Mouse (Mus musculus) megakaryocyte-erythroid progenitor cell, adult 5-6 weeks (primary cell): ENCODE results near the gene Srgn. TPM values are rescaled to one million over a fixed set of nuclear protein-coding genes. Genes with fewer than 3 reads are reported as not detected.
"Not testable (repeated sequence)": the region's sequence is repeated elsewhere in the genome, so short reads cannot be mapped to it uniquely, and the experiment has no call there.

Source experiments
- ATAC-seq: replicated peaks from 2 replicates; pipeline ENCODE4 v1.8.0; 2016; ENCODE audit warnings: mild to moderate bottlenecking, inconsistent platforms; ENCODE audit not compliant: severe bottlenecking, poor library complexity, low FRiP score, low TSS enrichment
- total RNA-seq, 2 experiments: library from RNA; stranded (forward) in 1 of 2; stranded (reverse) in 1 of 2; fragments of 200-1000, 215-1000 nt in 1 of 2; fragments of >200 nt in 1 of 2; fragmentation: Nextera tagmentation in 1 of 2; gene quantifications; 2 replicates each; pipeline ENCODE4 v1.2.3; 2014 to 2017

The Srgn gene
- total RNA-seq, 2 experiments from 2014 or later, result 322 to 732 TPM

DNA sequence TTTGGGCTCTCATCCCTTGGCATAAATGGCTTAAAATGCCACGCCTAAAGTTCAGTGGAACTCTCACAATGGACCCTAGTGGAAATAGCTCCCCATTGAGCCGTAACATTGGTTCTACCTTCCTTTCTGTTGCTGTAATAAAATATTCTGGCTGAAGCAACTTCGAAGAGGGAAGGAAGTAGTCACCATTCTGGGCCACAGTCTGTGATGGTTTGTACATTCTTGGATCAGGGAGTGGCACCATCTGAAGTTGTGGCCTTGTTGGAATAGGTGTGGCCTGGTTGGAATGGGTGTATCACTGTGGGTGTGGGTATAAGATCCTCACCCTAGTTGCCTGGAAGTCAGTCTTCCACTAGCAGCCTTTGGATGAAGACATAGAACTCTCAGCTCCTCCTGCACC is 35.6 kb downstream of the Srgn start:
- not testable (repeated sequence) for ATAC-seq

DNA sequence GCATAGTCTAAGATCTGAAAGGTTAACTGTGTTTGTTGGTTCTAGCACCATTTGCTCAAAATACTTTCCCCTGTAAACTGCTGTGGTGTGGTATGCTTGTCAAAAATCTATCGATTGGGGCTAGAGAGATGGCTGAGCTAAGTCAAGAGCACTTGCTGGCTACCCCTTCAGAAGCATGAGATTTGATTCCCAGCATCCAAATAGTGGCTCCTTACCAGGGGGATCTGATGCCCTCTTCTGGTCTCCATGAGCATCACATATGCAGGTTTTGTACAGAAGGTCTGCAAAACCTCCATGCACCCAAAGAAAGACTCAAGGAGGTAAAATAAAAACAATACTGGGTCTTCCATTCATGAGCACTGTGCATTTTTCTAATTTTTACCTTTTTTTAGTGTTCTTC is 39.0 kb downstream of the Srgn start:
- ATAC-seq, result 0 out of 2 replicates have a peak, but pooled peaks have one; percentile 40

DNA sequence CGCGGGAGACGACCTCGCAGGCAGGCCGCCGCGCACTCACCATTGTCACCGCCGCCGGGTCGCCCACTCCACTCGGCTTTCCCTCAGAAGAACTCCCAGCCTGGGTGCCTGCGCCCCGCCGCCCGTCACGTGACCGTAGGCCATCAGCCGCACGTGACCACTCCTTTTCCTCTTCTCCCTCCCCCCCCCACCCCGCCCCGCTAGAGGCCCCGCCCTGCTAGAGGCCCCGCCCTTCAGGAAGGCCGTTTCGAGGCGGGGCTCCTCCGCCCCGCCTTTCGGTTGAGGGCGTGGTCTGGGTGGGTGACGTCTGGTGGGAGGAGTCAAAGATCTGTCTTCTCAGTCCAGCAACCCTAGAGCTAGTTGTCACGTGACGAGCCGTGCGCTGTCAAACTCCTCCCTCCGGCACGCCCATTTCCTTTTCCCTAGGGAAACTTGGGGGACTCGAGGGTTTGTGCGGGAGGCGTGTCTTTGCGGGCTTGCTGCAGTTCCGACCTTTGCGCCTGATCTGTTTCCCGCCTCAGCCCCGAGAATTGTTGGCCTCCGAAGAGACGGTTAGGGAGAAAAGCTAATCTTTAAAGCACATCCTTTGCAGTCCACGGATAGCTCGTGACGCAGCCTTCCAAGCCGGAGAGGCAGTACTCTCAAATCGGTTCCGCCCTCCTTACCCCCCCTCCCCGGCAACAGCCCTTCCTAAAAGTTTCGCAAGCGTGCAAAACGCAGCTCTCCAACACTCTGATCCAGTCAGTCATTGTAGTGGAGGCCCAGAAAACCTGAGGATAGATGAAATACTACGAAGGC is 40.4 kb downstream of the Srgn start, which contains the start of gene Vps26a:
Gene Vps26a, minus strand, starts transcription at position 188 of the 798 bp plus-strand sequence.
- peak; percentile 85 for ATAC-seq

DNA sequence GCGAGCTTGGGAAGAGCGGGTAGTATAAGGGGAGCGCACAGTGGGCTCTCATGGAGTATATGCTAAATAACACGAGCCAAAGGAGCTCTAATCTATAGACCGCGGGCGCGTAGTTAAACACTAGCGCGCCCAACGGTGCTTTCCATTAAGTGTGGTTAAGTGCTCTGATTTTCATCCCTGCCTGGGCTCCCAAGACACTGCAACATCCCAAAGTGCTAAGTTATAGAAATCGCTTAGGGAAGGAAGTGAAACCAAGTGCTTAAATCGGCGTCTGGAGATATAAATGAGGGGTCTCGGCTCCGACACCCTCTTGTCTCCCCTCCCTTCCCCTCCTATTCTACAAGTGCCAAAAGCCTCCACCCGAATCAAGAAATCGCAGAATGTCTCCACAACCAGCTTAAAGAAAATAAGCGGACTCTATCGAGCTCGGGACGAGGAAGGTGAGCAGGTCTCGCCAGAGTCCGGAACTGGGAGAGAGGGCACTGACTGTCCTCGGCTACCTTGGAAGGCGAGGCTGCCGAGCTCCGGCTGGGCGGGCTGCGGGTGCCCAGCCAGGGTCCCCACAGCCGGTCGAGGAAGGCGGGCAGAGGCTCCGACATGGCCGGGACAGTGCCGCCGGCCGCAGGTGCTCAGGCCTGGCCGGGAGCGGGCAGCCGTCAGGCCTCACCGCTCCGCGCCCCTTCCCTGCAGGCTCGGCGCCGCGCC is 41.2 kb downstream of the Srgn start:
- ATAC-seq, result peak; percentile 57

DNA sequence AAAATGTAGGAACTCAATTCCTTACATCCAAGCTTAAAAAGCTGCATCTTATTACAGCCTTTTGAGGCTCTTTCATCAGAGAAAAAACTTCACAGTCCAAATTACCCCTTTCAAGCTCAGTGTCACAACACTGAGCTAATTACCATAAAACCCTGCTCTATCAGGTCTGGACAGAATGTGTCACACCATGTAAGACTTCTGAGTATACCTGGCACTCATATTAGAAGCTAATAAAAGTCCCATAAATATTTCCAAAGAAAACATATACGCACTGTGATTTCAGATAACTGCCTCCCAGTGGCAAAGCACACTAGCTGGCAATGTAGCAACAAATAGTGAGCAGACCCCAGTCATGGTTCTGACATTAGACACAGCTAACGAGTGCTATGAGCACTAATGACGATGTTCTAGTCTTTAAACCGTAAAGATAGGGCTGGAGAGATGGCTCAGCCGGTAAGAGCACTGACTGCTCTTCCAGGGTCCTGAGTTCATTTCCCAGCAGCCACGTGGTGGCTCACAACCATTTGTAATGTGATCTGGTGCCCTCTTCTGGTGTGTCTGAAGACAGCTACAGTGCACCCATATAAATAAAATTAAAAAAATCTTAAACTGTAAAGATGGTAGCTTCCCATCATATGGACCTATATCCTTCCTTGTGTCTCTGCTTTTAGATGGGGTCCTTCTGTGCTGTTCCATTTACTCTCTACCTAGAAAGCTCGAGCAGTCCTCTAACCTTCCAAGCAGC is 46.0 kb downstream of the Srgn start:
- no peak for ATAC-seq

DNA sequence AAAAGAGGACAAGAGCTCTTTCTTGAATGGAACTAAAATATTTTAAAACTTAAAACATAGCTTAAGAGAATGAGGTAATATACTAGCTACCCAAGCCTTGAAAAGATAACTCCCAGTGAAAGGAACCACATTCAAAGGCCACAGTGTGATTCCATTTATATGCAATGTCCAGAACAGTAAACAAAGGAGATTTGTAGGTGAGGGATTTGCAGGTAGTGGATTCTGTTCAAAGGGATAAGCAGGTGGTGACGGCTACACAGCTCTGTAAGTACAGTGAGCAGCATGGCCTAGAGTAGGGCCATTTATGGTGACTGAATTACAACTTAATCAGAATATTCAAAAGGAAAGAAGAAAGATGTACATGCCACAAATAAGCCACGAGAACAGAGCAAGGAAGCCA is 50.3 kb downstream of the Srgn start:
- no peak for ATAC-seq

DNA sequence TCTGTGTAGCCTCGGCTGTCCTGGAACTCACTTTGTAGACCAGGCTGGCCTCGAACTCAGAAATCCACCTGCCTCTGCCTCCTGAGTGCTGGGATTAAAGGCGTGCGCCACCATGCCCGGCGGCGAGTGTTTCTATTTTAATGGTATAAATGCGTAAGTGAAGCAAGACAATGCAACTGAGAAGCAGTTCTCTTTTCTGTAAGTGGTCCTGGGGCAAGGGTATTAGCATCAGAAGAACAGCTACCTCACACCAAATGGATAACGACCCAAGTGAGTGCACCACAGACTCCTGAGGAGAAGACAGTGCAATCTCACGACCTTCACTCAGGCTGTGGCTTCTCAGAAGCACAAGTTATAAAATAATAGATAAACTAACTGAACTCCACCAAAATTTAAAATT is 52.3 kb downstream of the Srgn start:
- no peak for ATAC-seq

DNA sequence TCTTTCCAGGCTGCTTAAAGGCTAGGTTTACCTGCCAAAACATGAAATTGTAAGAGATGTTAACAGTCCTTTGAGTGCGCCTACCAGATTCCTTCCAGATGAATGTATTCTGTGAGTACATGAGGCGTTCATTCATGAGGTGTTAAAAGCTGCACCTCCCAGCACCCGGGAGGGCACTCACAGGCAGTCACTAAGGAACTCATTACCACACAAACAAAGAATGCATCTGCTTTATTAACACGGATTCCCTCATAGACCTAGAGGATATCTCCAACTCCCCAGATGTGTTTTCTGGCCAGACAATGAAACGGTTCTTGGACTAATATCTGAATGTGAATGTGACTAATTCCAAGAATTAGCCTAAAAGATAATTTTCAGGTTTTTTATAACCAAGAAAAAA is 56.1 kb downstream of the Srgn start:
- ATAC-seq, result 0 out of 2 replicates have a peak, but pooled peaks have one; percentile 37

DNA sequence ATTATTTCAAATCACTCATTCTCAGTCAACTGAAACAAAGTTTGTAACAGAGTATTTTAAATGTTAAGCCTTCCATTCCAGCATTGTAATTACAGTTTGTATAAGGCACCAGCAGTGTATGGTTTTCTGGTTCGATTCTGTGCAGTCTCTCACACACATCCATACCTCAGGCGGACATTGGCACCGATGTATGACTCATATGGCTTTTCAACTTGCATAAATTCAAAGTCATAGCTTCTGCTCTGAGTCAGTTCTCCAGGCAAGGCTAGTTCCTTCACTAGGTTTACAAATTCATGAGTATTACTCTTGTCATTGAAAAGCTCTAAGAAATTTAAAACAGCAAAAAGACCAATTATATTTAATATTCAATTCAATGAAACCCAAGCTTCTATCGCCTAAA is 57.5 kb downstream of the Srgn start:
- ATAC-seq, result no peak

DNA sequence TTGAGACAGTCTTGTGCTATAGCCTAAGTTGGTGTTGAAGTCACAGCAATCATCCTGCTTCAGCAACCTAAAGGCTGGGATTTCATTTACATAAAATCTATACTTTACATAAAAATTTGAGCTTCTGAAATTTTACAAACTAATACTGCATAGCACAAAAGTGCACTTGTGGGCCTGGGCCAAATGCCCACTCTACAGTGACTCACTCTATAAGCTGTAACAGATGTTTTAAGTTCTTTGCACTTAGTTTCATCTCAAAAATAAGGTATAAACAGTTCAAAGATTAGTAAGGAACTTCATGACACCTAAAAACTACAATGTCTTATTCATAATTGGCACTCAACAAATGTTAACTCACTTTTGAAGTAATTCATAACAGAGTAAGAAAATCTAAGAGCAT is 65.9 kb downstream of the Srgn start:
- no peak for ATAC-seq

DNA sequence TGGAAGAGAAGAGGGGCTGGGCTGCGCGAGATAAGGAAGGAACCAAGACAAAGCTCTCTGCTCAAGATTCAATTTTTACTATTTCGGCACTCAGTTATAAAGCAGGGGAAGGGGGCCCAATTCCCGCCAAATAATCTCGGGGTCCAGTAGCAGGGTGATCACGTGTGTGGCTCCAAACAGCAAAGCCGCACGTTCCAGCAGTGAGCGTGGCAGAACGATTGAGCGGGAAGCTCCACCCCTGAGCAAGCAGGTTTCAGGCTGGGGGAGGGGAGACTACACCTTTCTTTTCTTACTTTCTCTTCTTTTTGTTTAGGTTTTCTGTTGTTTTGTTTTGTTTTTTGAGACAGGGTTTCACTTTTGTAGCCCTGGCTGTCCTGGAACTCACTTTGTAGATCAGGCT is 75.2 kb downstream of the Srgn start:
- ATAC-seq, result not testable (repeated sequence)

DNA sequence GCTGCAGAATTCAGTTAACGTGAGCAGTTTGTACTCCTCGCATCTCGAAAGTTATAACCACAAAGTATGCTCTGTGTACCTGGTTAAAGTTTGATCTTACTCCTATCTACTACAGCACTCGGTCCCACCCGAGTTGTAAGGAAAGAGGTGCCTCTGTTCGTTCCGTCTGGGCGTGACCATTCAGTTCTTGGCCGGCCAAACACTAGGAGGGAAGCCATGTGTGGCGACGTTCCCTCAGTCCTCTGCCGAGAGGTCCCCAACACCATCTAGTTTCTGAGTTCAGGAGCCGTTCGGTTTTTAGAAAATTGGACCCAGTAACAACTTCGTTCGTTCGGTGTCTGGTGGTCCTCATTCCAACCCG is 77.0 kb downstream of the Srgn start:
- ATAC-seq, result peak; percentile 51

DNA sequence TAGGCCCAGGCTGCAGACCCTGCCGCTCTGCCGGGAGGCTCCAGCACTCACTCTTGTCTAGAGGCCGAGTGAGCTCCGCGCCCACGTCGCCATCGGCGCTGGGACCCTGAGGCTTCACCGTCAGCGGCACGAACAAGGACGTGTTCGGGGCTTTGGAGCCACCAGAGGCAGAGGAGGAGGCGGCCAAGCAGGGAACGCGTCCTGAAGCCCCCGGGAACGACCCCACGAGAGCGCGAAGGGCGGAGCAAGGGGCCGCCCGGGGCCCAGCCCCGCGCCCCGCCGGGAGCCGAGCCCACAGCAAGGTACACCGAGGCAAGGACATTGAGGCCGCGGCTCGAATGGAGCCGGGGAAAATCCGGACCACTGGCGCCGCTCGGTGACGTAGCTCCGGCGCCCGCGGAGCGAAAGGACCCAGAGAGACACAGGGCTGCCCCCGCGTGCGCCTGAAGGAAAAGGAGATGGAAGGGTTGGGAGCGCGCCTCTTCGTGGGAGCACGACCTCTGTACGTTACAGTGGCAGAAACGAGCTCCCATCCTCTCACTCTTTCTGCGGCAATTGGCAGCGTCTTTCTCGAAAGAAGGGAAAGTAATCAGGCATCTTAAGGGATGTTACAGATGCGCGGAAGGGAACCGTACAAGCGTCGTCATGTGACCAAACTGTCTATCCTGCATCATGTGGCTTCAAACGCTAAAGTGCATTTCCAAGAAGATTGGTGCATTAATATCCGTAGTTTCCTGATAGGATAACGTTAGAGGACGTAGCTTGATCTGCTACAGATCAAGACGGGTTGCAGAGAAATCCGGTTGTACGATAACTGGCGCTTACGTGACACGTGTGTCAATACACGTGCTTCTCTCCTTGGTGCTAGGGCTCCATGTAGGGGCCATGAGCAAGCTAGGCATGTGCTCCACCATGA is 77.6 kb downstream of the Srgn start, which contains the start of the genes 4930507D05Rik and Supv3l1:
Gene 4930507D05Rik, plus strand, starts transcription at position 126 of the 916 bp plus-strand sequence.
Gene Supv3l1, minus strand, starts transcription at position 375 of the 916 bp plus-strand sequence.
- peak; percentile 84 for ATAC-seq

Other genes with a start within 250 kb of the Srgn start
- gene Hk1, start 147.5 kb downstream of the Srgn start, total RNA-seq (2014; fragmentation: Nextera tagmentation), result 212 and 217 TPM in 2 replicates
- gene Hk1, start 147.5 kb downstream of the Srgn start, total RNA-seq (2017), result 295 and 330 TPM in 2 replicates
- not detected in 2 replicates for gene Hkdc1, start 105.0 kb downstream of the Srgn start, total RNA-seq (2014; fragmentation: Nextera tagmentation)
- not detected in 2 replicates for gene Hkdc1, start 105.0 kb downstream of the Srgn start, total RNA-seq (2017)
- gene 4930507D05Rik, start 78.0 kb downstream of the Srgn start, total RNA-seq (2014; fragmentation: Nextera tagmentation), result 1.2 and 1.4 TPM in 2 replicates
- 0.99 and 1.2 TPM in 2 replicates for gene 4930507D05Rik, start 78.0 kb downstream of the Srgn start, total RNA-seq (2017)
- gene Supv3l1, start 77.7 kb downstream of the Srgn start, total RNA-seq (2014; fragmentation: Nextera tagmentation), result 61.9 and 63.9 TPM in 2 replicates
- gene Supv3l1, start 77.7 kb downstream of the Srgn start, total RNA-seq (2017), result 60.6 and 72.4 TPM in 2 replicates
- 44.1 and 55.2 TPM in 2 replicates for gene Vps26a, start 40.6 kb downstream of the Srgn start, total RNA-seq (2014; fragmentation: Nextera tagmentation)
- 75.5 and 79.0 TPM in 2 replicates for gene Vps26a, start 40.6 kb downstream of the Srgn start, total RNA-seq (2017)
- gene Kif1bp, start 51.0 kb upstream of the Srgn start, total RNA-seq (2014; fragmentation: Nextera tagmentation), result 18.5 and 25.1 TPM in 2 replicates
- gene Kif1bp, start 51.0 kb upstream of the Srgn start, total RNA-seq (2017), result 18.7 and 20.9 TPM in 2 replicates
- 183 and 189 TPM in 2 replicates for gene Ddx21, start 74.8 kb upstream of the Srgn start, total RNA-seq (2014; fragmentation: Nextera tagmentation)
- 338 and 364 TPM in 2 replicates for gene Ddx21, start 74.8 kb upstream of the Srgn start, total RNA-seq (2017)
- 95.7 and 110 TPM in 2 replicates for gene Ddx50, start 123.8 kb upstream of the Srgn start, total RNA-seq (2014; fragmentation: Nextera tagmentation)
- gene Ddx50, start 123.8 kb upstream of the Srgn start, total RNA-seq (2017), result 92.5 and 102 TPM in 2 replicates
- gene Stox1, start 198.7 kb upstream of the Srgn start, total RNA-seq (2014; fragmentation: Nextera tagmentation), result not detected in 2 replicates
- not detected in 2 replicates for gene Stox1, start 198.7 kb upstream of the Srgn start, total RNA-seq (2017)